Mouse (Mus musculus) left cerebral cortex, adult 2 months (tissue): ENCODE measurements around the gene Slain1. TPM values are rescaled to one million over a fixed set of nuclear protein-coding genes. Genes with fewer than 3 reads are reported as not detected.
"Not testable (repeated sequence)": the region's sequence is repeated elsewhere in the genome, so short reads cannot be mapped to it uniquely, and the experiment has no call there.

Experiments
- DNase-seq, 2 experiments: peaks; one replicate each; pipeline ENCODE4 v3.0.0; 2021 to 2022; ENCODE audit warnings: low spot score in 2 of 2, mixed read lengths in 1 of 2; ENCODE audit errors: extremely low spot score in 1 of 2
- H3K27ac ChIP-seq: fragments of 200-600 bp; 2 replicates; pipeline ENCODE4 v1.8.1; 2022
- H3K4me3 ChIP-seq: fragments of 200-600 bp; 2 replicates; pipeline ENCODE4 v1.8.1; 2022
- CTCF ChIP-seq: fragments of 200-600 bp; IDR thresholded peaks from 2 replicates; pipeline ENCODE4 v1.8.1; 2022; ENCODE audit warnings: antibody characterized with exemption, mild to moderate bottlenecking, moderate library complexity
- intact Hi-C: fragments of 180-260 bp; cut with DNase I; formaldehyde crosslinking; loops from one replicate; pipeline ENCODE4 v1.15.1; 2025
- total RNA-seq, 2 experiments: library from RNA; stranded (reverse); gene quantifications; 2 replicates each; pipeline ENCODE4 v1.2.3; 2021

The Slain1 gene
- total RNA-seq, 2 experiments from 2014 or later: 41.6 to 42.4 TPM

DNA sequence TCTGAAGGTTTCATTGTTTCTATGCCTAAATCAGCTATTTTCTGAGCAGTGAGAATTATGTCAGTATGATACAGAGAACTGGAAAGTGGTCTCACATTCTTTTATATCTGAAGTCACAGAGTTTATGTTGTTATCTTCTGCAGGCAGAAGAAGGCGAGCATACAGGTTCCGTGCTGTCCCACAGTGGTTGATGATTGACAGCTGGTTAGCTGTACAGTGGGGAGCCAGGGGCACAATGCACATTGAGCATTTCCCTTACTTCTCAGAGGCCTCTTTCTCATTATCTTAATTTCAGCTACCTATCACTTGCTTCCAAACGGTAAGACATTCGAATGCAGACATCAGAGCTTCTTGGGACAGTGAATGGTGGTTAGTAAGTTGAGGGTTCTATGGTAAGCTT is 73.8 kb downstream of the Slain1 start:
- H3K4me3 ChIP-seq: no peak overlapping the region
- intact Hi-C loops: loop anchor here (10.0 kb wide), 1 partner anchor 121 kb away; the partner anchor contains the start of gene Ednrb
- no peak for DNase-seq
- no peak for TF ChIP-seq CTCF
- no peak overlapping the region for H3K27ac ChIP-seq

DNA sequence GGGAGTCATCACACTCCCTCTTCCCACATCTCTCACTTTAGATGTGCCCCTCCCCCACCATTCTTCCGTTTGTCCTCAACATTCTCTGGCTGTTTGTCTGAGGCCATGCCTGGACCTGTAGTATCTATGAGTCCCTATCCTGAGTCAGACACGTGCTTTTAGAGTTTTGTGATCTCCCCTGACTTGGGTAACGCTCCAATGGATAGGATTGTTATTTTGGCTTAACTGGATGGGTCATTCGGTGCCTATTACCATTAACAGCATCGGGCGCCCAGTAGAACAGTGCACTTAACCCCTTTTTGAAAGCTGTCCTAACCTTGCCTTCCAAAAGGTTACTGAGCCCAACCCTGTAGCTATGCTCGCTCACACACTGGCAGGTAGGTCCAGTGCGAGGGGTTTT is 78.5 kb downstream of the Slain1 start:
- no peak for TF ChIP-seq CTCF
- no peak overlapping the region for H3K4me3 ChIP-seq

DNA sequence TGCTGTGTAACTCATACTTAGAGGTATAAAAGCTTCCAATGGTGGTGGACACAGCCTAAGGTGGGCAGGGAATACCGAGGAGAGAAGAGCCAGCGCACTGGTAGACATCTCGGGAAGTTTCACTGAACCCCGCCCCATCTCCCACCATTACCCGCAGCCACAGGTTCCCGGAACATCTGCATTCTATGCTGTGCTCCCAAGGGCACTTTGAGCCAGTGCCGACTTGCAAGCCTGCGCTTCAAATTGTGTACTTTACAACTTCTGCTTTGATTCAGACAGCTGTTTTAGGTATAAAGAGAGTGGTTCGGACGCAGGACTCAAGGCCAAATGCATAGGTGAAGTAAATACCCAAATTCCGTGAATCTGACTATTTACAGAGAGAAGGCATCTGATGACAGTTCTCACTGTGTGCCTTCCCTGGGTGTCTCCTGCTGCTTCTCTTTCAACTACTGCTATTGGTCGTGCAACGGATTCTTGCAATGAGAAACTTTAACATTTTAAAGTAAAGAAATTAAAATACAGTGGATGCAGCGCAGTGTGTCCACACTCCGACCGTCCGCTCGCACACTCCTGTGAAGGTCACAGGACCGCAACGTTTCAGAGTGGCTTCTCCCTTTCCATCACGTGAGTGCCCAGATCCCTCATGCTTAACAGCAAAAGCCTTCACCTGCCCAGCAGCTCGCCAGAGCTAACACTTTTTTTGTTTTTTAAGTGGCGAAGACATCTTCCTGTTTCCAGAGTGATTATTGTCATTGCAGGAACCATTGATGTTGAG is 79.1 kb downstream of the Slain1 start:
- no peak for DNase-seq
- intact Hi-C loops: loop anchor here (10.0 kb wide), 1 partner anchor 116 kb away; the partner anchor contains the start of gene Ednrb
- Histone ChIP-seq H3K4me3 (no peak overlapping the region), H3K27ac (no peak overlapping the region)
- TF ChIP-seq CTCF: no peak

More for the DNA sequence above, 78.5 kb downstream of the Slain1 start:
- no peak for DNase-seq
- H3K27ac ChIP-seq: no peak overlapping the region
- intact Hi-C loops: loop anchor here (10.0 kb wide), 1 partner anchor 116 kb away; the partner anchor contains the start of gene Ednrb

DNA sequence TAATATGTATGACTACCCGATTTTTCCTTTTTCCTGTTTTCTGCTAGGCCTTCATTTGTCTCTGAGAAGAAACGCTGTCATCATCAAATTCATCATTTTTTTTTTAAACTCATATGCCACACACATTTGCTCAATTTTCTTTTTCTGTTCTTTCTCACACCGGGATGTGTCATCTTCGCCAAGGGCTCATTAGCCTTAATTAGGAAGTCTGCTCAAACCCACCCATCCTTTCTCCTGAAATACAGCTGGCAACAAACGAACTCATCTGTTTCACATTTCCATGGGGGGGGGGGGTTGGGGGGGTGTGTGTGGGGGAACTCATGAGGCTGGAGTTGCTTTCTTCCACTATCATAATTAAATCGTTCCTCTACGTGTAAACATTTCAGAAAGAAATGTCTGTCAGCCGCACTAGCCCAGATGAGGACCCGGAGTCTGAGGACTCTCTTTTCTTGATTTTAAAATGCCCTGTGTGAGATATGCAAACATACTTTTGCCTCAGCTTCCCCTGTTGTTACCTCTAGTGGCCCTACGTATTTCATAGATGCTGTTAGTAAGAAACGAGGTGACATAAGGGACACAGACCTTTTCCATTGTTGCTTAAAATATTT is 79.8 kb downstream of the Slain1 start:
- Histone ChIP-seq H3K27ac (no peak overlapping the region), H3K4me3 (no peak overlapping the region)
- intact Hi-C loops: loop anchor here (10.0 kb wide), 1 partner anchor 115 kb away; the partner anchor contains the start of gene Ednrb
- no peak for DNase-seq
- no peak for TF ChIP-seq CTCF

DNA sequence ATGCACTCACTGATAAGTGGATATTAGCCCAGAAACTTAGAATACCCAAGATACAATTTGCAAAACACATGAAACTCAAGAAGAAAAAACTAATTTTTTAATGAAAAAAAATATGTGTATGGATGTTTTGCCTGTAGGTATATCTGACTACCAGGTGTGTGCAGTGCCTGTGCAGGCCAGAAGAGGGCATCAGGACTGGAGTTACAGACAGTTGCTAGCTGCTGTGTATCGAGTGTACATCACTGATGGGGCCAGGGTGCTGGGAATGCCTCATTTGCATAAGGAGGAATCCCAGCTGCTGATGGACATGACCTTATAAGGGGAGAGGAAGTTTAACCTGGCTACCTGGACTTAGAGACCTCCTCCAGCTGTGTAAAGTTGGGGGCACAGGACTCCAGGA is 82.6 kb downstream of the Slain1 start:
- intact Hi-C loops: no loop called here
- TF ChIP-seq CTCF: peak; percentile 19
- Histone ChIP-seq H3K27ac (no peak overlapping the region), H3K4me3 (no peak overlapping the region)
- no peak for DNase-seq

DNA sequence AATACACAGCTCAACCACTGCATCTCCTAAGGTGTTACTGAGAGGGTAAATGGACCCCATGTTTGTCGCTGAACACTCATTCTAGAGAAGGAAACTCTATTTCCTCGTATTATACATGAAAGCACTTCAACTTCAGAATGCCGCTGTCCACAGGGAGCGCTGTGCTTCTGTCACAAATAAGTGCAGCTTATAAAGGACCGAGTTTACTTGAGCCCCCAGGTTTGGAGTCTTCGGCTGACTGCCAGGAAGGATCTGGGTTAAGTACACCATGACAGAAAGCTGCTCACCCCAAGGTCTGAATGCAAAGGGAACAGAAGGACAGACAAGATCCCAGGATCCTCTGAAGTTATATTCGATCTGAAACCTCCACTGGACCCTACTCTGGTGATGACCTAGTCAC is 91.2 kb downstream of the Slain1 start:
- no peak; the same call in 1 of the 2 replicates for TF ChIP-seq CTCF
- Histone ChIP-seq H3K27ac (no peak overlapping the region), H3K4me3 (no peak overlapping the region)
- intact Hi-C loops: no loop called here
- DNase-seq: no peak

DNA sequence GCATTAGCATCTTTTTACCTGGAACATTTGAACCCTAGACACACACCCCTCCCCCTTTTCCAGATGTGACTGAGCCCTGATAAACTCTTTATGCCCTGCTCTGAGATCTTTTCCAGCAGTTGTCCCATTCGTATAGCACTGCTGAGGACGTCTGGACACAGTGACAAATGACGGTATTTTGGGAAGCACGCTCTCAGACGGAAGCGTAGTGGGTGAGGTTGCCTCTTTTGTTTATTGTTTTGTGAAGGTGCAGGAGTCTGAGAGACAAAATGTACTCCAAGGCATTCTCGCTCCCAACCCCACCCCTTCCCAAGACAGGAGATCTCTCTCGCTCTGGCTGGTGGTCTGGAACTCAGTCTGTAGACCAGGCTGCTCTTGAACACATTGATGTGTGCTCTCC is 92.1 kb downstream of the Slain1 start:
- no peak for DNase-seq
- H3K4me3 ChIP-seq: no peak overlapping the region
- no peak overlapping the region for H3K27ac ChIP-seq
- no peak for TF ChIP-seq CTCF
- intact Hi-C loops: no loop called here

DNA sequence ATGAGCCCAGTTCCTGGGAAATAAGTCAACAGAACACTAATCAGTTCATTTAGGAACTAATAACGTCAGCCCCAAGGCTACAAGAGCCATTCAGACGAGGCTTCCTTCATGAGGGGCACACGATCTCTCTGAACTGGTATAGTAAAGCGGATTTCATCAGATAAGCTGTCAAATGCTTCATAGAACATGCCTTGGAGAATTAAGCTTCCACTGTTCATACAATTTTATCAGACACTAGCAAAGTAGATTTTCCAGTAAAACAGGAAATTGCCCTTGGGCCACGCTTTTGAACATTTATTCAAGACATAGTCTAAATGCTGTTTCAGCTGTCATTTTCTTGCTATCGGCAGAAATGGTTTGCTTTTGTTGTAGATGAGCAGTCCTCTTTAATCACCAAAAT is 97.3 kb downstream of the Slain1 start:
- no peak for DNase-seq
- Histone ChIP-seq H3K4me3 (no peak overlapping the region), H3K27ac (no peak overlapping the region)
- no peak for TF ChIP-seq CTCF
- intact Hi-C loops: no loop called here

DNA sequence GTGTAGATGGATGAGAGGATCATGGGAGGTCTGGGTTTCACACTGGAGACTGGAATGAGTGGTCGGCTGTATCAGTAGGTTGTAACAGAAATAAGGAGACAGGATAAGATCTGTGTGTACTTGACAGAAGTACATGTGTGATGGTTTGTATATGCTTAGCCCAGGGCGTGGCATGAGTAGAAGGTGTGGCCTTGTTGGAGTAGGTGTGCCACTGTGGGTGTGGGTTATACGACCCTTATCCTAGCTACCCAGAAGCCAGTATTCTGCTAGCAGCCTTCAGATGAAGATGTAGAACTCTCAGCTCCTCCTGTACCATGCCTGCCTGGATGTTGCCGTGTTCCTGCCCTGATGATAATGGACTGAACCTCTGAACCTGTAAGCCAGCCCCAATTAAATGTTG is 100.6 kb downstream of the Slain1 start:
- intact Hi-C loops, H3K4me3 ChIP-seq, H3K27ac ChIP-seq, DNase-seq: not testable (repeated sequence)

DNA sequence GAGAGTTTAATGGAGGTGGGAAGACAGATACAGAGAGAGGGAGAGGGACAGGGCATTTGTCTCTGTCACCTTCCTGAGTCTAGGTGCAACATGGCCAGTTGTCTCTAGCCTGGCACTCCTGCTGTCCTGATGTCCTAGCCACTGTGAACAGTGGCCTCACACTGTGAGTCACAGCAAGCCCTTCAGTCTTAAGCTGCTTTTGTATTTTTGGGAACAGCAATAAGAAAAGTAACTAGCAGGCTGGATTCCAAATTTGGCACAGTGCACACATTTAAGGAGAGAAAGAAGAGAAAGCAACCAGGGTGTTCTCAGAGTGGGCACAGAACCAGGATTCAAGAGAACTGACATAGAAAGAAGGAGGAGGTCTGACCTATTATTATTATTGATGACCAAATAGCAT is 101.4 kb downstream of the Slain1 start:
- no peak for TF ChIP-seq CTCF
- no peak overlapping the region for H3K4me3 ChIP-seq
- no peak for DNase-seq
- peak overlapping the region; percentile 59; the same call in 1 of the 2 replicates for H3K27ac ChIP-seq
- intact Hi-C loops: no loop called here

DNA sequence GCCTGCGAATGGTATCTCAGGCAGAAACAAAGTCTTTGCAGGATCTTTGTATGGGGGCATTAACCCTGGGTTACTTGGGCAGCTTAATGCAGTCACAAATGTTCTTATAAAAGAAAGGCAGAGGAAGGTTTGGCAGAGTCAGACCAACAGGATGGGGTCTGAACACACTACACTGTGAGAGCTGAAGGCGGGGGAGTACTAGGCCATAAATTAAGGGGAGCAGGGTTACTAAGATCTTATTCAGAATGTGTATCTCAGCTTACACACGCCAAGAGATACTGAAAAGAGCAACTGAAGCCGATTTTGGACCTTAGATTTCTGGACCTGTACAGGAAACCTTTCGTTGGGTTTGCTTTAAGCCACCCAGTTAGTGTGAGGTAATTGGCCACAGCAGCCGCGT is 102.7 kb downstream of the Slain1 start:
- intact Hi-C loops: no loop called here
- no peak for DNase-seq

DNA sequence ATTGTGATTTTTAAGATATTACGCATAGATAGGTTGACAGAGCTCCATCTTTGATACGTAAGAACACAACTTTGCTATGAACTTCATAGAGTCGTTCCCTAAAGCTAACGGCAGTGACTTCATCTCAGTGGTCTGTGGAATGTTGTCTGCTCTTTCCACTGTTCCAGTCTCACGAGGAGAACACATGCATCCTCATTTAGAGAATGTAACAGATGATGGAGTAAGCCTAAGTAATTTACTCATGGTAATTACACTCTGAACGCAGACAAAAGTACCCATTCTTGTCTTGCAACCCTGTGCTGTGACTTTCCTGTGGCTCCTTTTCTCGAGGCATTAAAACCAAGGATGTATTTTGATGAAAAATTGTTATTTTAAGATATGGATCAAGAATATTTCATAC is 104.0 kb downstream of the Slain1 start:
- no peak for TF ChIP-seq CTCF
- no peak for DNase-seq
- intact Hi-C loops: no loop called here
- Histone ChIP-seq H3K27ac (no peak overlapping the region), H3K4me3 (no peak overlapping the region)

More for the DNA sequence above, 102.7 kb downstream of the Slain1 start:
- no peak overlapping the region for H3K4me3 ChIP-seq
- H3K27ac ChIP-seq: no peak overlapping the region
- no peak for TF ChIP-seq CTCF
